Mouse (Mus musculus): ENCODE measurements around the gene Neu3. TPM values are rescaled to one million over a fixed set of nuclear protein-coding genes. Genes with fewer than 3 reads are reported as not detected.
A peak's percentile ranks its signal among the peaks of the same experiment; 100 is the strongest.

Neu3 gene
- polyA plus RNA-seq, 1 experiment = 2.0 TPM

- Histone ChIP-seq H3K4me1 (ENCODE audit: control insufficient read depth, insufficient read depth, low read length) (no peaks in the 10 kb centered on the region), H3K4me3 (ENCODE audit: insufficient read depth, low read length) (no peak overlapping the region), H3K27ac (ENCODE audit: insufficient read depth, low read length) (no peak overlapping the region)
- TF ChIP-seq POLR2A (IDR thresholded peaks at IDR 0.05; ENCODE audit: extremely low read depth, insufficient read depth, low read length) = no peak
- TF ChIP-seq CTCF (IDR thresholded peaks at IDR 0.05; ENCODE audit: extremely low read depth, insufficient read depth, low read length) = peak; percentile 79
Measured at GRCm38 (mm10) chr7:99797911-99798647, 30.1 kb downstream of the Neu3 start.

- no peak overlapping the region for H3K27ac ChIP-seq (ENCODE audit: insufficient read depth, low read length)
- no peaks in the 10 kb centered on the region for H3K4me1 ChIP-seq (ENCODE audit: control insufficient read depth, insufficient read depth, low read length)
- no peak overlapping the region for H3K4me3 ChIP-seq (ENCODE audit: insufficient read depth, low read length)
- TF ChIP-seq CTCF (IDR thresholded peaks at IDR 0.05; ENCODE audit: extremely low read depth, insufficient read depth, low read length) = no peak
- no peak for TF ChIP-seq POLR2A (IDR thresholded peaks at IDR 0.05; ENCODE audit: extremely low read depth, insufficient read depth, low read length)
Measured at GRCm38 (mm10) chr7:99797261-99797660, 31.0 kb downstream of the Neu3 start.

GRCm38 (mm10) chr7:99796471-99796870 lies 31.7 kb downstream of the Neu3 start:
- no peak overlapping the region for H3K27ac ChIP-seq (ENCODE audit: insufficient read depth, low read length)

GRCm38 (mm10) chr7:99795192-99795981 lies 32.8 kb downstream of the Neu3 start:
- Histone ChIP-seq H3K4me3 (ENCODE audit: insufficient read depth, low read length) (no peak overlapping the region), H3K27ac (ENCODE audit: insufficient read depth, low read length) (no peak overlapping the region), H3K4me1 (ENCODE audit: control insufficient read depth, insufficient read depth, low read length) (no peaks in the 10 kb centered on the region)
- no peak for TF ChIP-seq POLR2A (IDR thresholded peaks at IDR 0.05; ENCODE audit: extremely low read depth, insufficient read depth, low read length)
- TF ChIP-seq CTCF (IDR thresholded peaks at IDR 0.05; ENCODE audit: extremely low read depth, insufficient read depth, low read length) = no peak

More at GRCm38 (mm10) chr7:99796471-99796870, 31.7 kb downstream of the Neu3 start:
- H3K4me3 ChIP-seq (ENCODE audit: insufficient read depth, low read length) = no peak overlapping the region
- H3K4me1 ChIP-seq (ENCODE audit: control insufficient read depth, insufficient read depth, low read length) = no peaks in the 10 kb centered on the region
- no peak for TF ChIP-seq CTCF (IDR thresholded peaks at IDR 0.05; ENCODE audit: extremely low read depth, insufficient read depth, low read length)
- no peak for TF ChIP-seq POLR2A (IDR thresholded peaks at IDR 0.05; ENCODE audit: extremely low read depth, insufficient read depth, low read length)

GRCm38 (mm10) chr7:99794096-99794495 lies 34.1 kb downstream of the Neu3 start:
- no peak overlapping the region for H3K4me3 ChIP-seq (ENCODE audit: insufficient read depth, low read length)
- no peak overlapping the region for H3K27ac ChIP-seq (ENCODE audit: insufficient read depth, low read length)
- no peaks in the 10 kb centered on the region for H3K4me1 ChIP-seq (ENCODE audit: control insufficient read depth, insufficient read depth, low read length)
- no peak for TF ChIP-seq CTCF (IDR thresholded peaks at IDR 0.05; ENCODE audit: extremely low read depth, insufficient read depth, low read length)
- no peak for TF ChIP-seq POLR2A (IDR thresholded peaks at IDR 0.05; ENCODE audit: extremely low read depth, insufficient read depth, low read length)

- Histone ChIP-seq H3K4me1 (ENCODE audit: control insufficient read depth, insufficient read depth, low read length) (no peaks in the 10 kb centered on the region), H3K27ac (ENCODE audit: insufficient read depth, low read length) (no peak overlapping the region), H3K4me3 (ENCODE audit: insufficient read depth, low read length) (no peak overlapping the region)
- no peak for TF ChIP-seq POLR2A (IDR thresholded peaks at IDR 0.05; ENCODE audit: extremely low read depth, insufficient read depth, low read length)
- no peak for TF ChIP-seq CTCF (IDR thresholded peaks at IDR 0.05; ENCODE audit: extremely low read depth, insufficient read depth, low read length)
Measured at GRCm38 (mm10) chr7:99790816-99791215, 37.4 kb downstream of the Neu3 start.

- TF ChIP-seq POLR2A (IDR thresholded peaks at IDR 0.05; ENCODE audit: extremely low read depth, insufficient read depth, low read length) (no peak), CTCF (IDR thresholded peaks at IDR 0.05; ENCODE audit: extremely low read depth, insufficient read depth, low read length) (no peak)
- H3K4me1 ChIP-seq (ENCODE audit: control insufficient read depth, insufficient read depth, low read length) = no peaks in the 10 kb centered on the region
- H3K27ac ChIP-seq (ENCODE audit: insufficient read depth, low read length) = no peak overlapping the region
- H3K4me3 ChIP-seq (ENCODE audit: insufficient read depth, low read length) = no peak overlapping the region
Measured at GRCm38 (mm10) chr7:99788563-99788962, 39.7 kb downstream of the Neu3 start.

- H3K27ac ChIP-seq (ENCODE audit: insufficient read depth, low read length) = no peak overlapping the region
- no peak for TF ChIP-seq CTCF (IDR thresholded peaks at IDR 0.05; ENCODE audit: extremely low read depth, insufficient read depth, low read length)
- no peak for TF ChIP-seq POLR2A (IDR thresholded peaks at IDR 0.05; ENCODE audit: extremely low read depth, insufficient read depth, low read length)
- H3K4me3 ChIP-seq (ENCODE audit: insufficient read depth, low read length) = no peak overlapping the region
Measured at GRCm38 (mm10) chr7:99787935-99788334, 40.3 kb downstream of the Neu3 start.

GRCm38 (mm10) chr7:99786774-99787173 lies 41.4 kb downstream of the Neu3 start:
- Histone ChIP-seq H3K4me3 (ENCODE audit: insufficient read depth, low read length) (no peak overlapping the region), H3K27ac (ENCODE audit: insufficient read depth, low read length) (no peak overlapping the region), H3K4me1 (ENCODE audit: control insufficient read depth, insufficient read depth, low read length) (no peaks in the 10 kb centered on the region)
- TF ChIP-seq CTCF (IDR thresholded peaks at IDR 0.05; ENCODE audit: extremely low read depth, insufficient read depth, low read length) (no peak), POLR2A (IDR thresholded peaks at IDR 0.05; ENCODE audit: extremely low read depth, insufficient read depth, low read length) (no peak)

More at GRCm38 (mm10) chr7:99787935-99788334, 40.3 kb downstream of the Neu3 start:
- H3K4me1 ChIP-seq (ENCODE audit: control insufficient read depth, insufficient read depth, low read length) = no peaks in the 10 kb centered on the region
